10 mouse cellular contexts compared by ENCODE assay signal in genomic region chr11:94470391-94470790, GRCm38 (mm10). TPM values are rescaled to one million over a fixed set of nuclear protein-coding genes. Genes with fewer than 3 reads are reported as not detected.
DNase-seq lines count a peak whose midpoint lies in the region; ATAC-seq and TF ChIP-seq lines count a peak whose summit lies in the region.
"Had no signal": no experiment of that assay in that cellular context is flagged by ENCODE, and none has a peak within 500 bp of the region (broad histone marks: within the 10 kb centered on the region; RNA-seq: fewer than 3 reads in every experiment).

No protein-coding gene starts in this region.

- 39% methylated on average over 6 of the region's 7 CpGs for WGBS in lung, embryonic 16.5 days
- 61% methylated on average over 7 of the region's 7 CpGs for WGBS in lung, adult 2 months
- 26% methylated on average over 6 of the region's 7 CpGs for WGBS in forebrain, embryonic 15.5 days
- WGBS in limb, embryonic 15.5 days, result 16% methylated on average over 7 of the region's 7 CpGs
- WGBS in heart, embryonic 11.5 days (ENCODE audit: insufficient replicate concordance), result 46% methylated on average over 7 of the region's 7 CpGs

- H3K4me3 ChIP-seq in lung, embryonic 16.5 days (ENCODE audit: low read length), result no peak overlapping the region
- no peak overlapping the region for H3K4me3 ChIP-seq in lung, adult 2 months (replicated peaks; ENCODE audit: extremely low read depth, low read depth, low read length)
- H3K4me3 ChIP-seq in forebrain, embryonic 15.5 days, result no peak overlapping the region
- peak overlapping the region; percentile 75 for H3K4me3 ChIP-seq in limb, embryonic 15.5 days
- no peak overlapping the region for H3K4me3 ChIP-seq in heart, embryonic 11.5 days (ENCODE audit: low read depth, low read length)
- H3K4me3 ChIP-seq: erythroblast, embryonic 14.5 days had no signal

- no peak for ATAC-seq in lung, embryonic 16.5 days (ENCODE audit: low read depth)
- no peak for ATAC-seq in forebrain, embryonic 15.5 days (replicated peaks)
- 0 out of 2 replicates have a peak, but pooled peaks have one; percentile 5 for ATAC-seq in limb, embryonic 15.5 days (ENCODE audit: insufficient number of reproducible peaks, low FRiP score, low TSS enrichment, low read depth)
- no peak for ATAC-seq in heart, embryonic 11.5 days (replicated peaks; ENCODE audit: insufficient number of reproducible peaks, low FRiP score, low TSS enrichment)

- H3K9ac ChIP-seq in lung, embryonic 16.5 days (ENCODE audit: low read length), result no peak overlapping the region
- 0 out of 2 replicates have a peak overlapping the region, but pooled peaks have one; percentile 23 for H3K9ac ChIP-seq in forebrain, embryonic 15.5 days (replicated peaks)
- no peak overlapping the region for H3K9ac ChIP-seq in limb, embryonic 15.5 days
- no peak overlapping the region for H3K9ac ChIP-seq in heart, embryonic 11.5 days (ENCODE audit: low read depth, low read length)

- H3K36me3 ChIP-seq in lung, embryonic 16.5 days (ENCODE audit: control insufficient read depth, insufficient read depth, low read length), result no peaks in the 10 kb centered on the region
- no peaks in the 10 kb centered on the region for H3K36me3 ChIP-seq in forebrain, embryonic 15.5 days
- peaks cover 6% of the 10 kb centered on the region; the same call in 1 of the 2 replicates for H3K36me3 ChIP-seq in limb, embryonic 15.5 days
- H3K36me3 ChIP-seq in heart, embryonic 11.5 days (ENCODE audit: control insufficient read depth, insufficient read depth, low read length), result no peaks in the 10 kb centered on the region

- H3K4me2 ChIP-seq in lung, embryonic 16.5 days (ENCODE audit: low read depth, low read length), result no peak overlapping the region
- peak overlapping the region; percentile 97; the same call in 1 of the 2 replicates for H3K4me2 ChIP-seq in forebrain, embryonic 15.5 days (replicated peaks)
- peak overlapping the region; percentile 72 for H3K4me2 ChIP-seq in limb, embryonic 15.5 days
- H3K4me2 ChIP-seq in heart, embryonic 11.5 days, result no peak overlapping the region

- peaks cover 52% of the 10 kb centered on the region for H3K4me1 ChIP-seq in lung, embryonic 16.5 days (replicated peaks; ENCODE audit: control insufficient read depth, insufficient read depth, low read length)
- H3K4me1 ChIP-seq in lung, adult 2 months (ENCODE audit: control insufficient read depth, insufficient read depth, low read length), result peaks cover 4% of the 10 kb centered on the region; the same call in 1 of the 2 replicates
- peaks cover 71% of the 10 kb centered on the region for H3K4me1 ChIP-seq in forebrain, embryonic 15.5 days
- peaks cover 79% of the 10 kb centered on the region for H3K4me1 ChIP-seq in limb, embryonic 15.5 days
- peaks cover 27% of the 10 kb centered on the region for H3K4me1 ChIP-seq in heart, embryonic 11.5 days (ENCODE audit: control insufficient read depth, insufficient read depth, low read length)

- TF ChIP-seq CTCF in lung, adult 2 months (IDR thresholded peaks at IDR 0.05; ENCODE audit: insufficient read depth, low read length), result no peak

- TF ChIP-seq POLR2A in lung, adult 2 months (IDR thresholded peaks at IDR 0.05; ENCODE audit: borderline replicate concordance, extremely low read depth, low read depth, low read length), result no peak

- H3K27ac ChIP-seq in lung, embryonic 16.5 days (ENCODE audit: low read length), result peak overlapping the region; percentile 66
- H3K27ac ChIP-seq in forebrain, embryonic 15.5 days (replicated peaks), result peak overlapping the region; percentile 94
- H3K27ac ChIP-seq in limb, embryonic 15.5 days, result peak overlapping the region; percentile 98
- no peak overlapping the region for H3K27ac ChIP-seq in heart, embryonic 11.5 days (ENCODE audit: low read depth, low read length)

- H3K9me3 ChIP-seq in lung, embryonic 16.5 days (ENCODE audit: control insufficient read depth, low read length), result no peaks in the 10 kb centered on the region
- no peaks in the 10 kb centered on the region for H3K9me3 ChIP-seq in forebrain, embryonic 15.5 days
- H3K9me3 ChIP-seq in limb, embryonic 15.5 days, result no peaks in the 10 kb centered on the region
- H3K9me3 ChIP-seq in heart, embryonic 11.5 days (replicated peaks; ENCODE audit: control insufficient read depth, low read length), result no peaks in the 10 kb centered on the region

- peaks cover 30% of the 10 kb centered on the region for H3K27me3 ChIP-seq in lung, embryonic 16.5 days (ENCODE audit: control insufficient read depth, insufficient read depth, low read depth, low read length)
- H3K27me3 ChIP-seq in forebrain, embryonic 15.5 days, result peaks cover 14% of the 10 kb centered on the region
- peaks cover 14% of the 10 kb centered on the region; the same call in 1 of the 2 replicates for H3K27me3 ChIP-seq in limb, embryonic 15.5 days
- peaks cover 45% of the 10 kb centered on the region for H3K27me3 ChIP-seq in heart, embryonic 11.5 days (ENCODE audit: control insufficient read depth, insufficient read depth, low read length)

- DNase-seq in lung, adult 2 months, result no peak
- DNase-seq in ovary, postnatal 36 days (ENCODE audit: low spot score), result no peak
- DNase-seq in heart, postnatal 4 days, result no peak
- no peak for DNase-seq in spleen, postnatal 10 days (ENCODE audit: low spot score in 2 of 2)
- DNase-seq: adrenal gland, postnatal 25 days had no signal

RNA-seq across cellular contexts. Expression of gene Cacna1g, which starts 3.6 kb away (rescaled TPM):
- polyA plus RNA-seq in lung, embryonic 16.5 days (2015; fragmentation: Nextera tagmentation; extraction: Ambion mirVana), result 6.6 and 7.0 TPM in 2 replicates
- 3.5 and 4.3 TPM in 2 replicates for polyA plus RNA-seq in lung, adult 2 months (2012; rRNA removed)
- 6.8 and 9.2 TPM in 2 replicates for polyA plus RNA-seq in forebrain, embryonic 15.5 days (2015; fragmentation: Nextera tagmentation; extraction: Ambion mirVana)
- polyA plus RNA-seq in limb, embryonic 15.5 days (2015; fragmentation: Nextera tagmentation; extraction: Ambion mirVana), result 27.7 and 30.8 TPM in 2 replicates
- polyA plus RNA-seq in heart, embryonic 11.5 days (2014; fragmentation: Nextera tagmentation; extraction: Ambion mirVana), result 2.7 and 4.3 TPM in 2 replicates
- total RNA-seq in heart, postnatal 4 days (2021), result 10 to 100 TPM; 48.7 to 52.8 TPM

RNA-seq across cellular contexts. Expression of gene Spata20, which starts 15.6 kb away (rescaled TPM):
- polyA plus RNA-seq in lung, embryonic 16.5 days (2015; fragmentation: Nextera tagmentation; extraction: Ambion mirVana), result 0.08 TPM in 1 of 2 replicates, not detected in the other
- polyA plus RNA-seq in lung, adult 2 months (2012; rRNA removed), result 0.15 and 0.70 TPM in 2 replicates
- 0.38 and 0.86 TPM in 2 replicates for polyA plus RNA-seq in forebrain, embryonic 15.5 days (2015; fragmentation: Nextera tagmentation; extraction: Ambion mirVana)
- polyA plus RNA-seq in limb, embryonic 15.5 days (2015; fragmentation: Nextera tagmentation; extraction: Ambion mirVana), result 0.27 TPM in 2 replicates
- polyA plus RNA-seq in heart, embryonic 11.5 days (2014; fragmentation: Nextera tagmentation; extraction: Ambion mirVana), result 0.15 TPM in 1 of 2 replicates, not detected in the other
- 1 to 10 TPM in 1 of 2 experiments, under 1 TPM in 1; 0.61 to 1.5 TPM for total RNA-seq in heart, postnatal 4 days (2021)
- total RNA-seq: adrenal gland, postnatal 25 days had no signal
- polyA plus RNA-seq: erythroblast, embryonic 14.5 days had no signal

RNA-seq across cellular contexts. Expression of gene Epn3, which starts 29.4 kb away (rescaled TPM):
- polyA plus RNA-seq in lung, embryonic 16.5 days (2015; fragmentation: Nextera tagmentation; extraction: Ambion mirVana), result 18.5 and 19.2 TPM in 2 replicates
- 60.0 and 62.2 TPM in 2 replicates for polyA plus RNA-seq in lung, adult 2 months (2012; rRNA removed)
- polyA plus RNA-seq in forebrain, embryonic 15.5 days (2015; fragmentation: Nextera tagmentation; extraction: Ambion mirVana), result 0.66 and 0.75 TPM in 2 replicates
- 10.3 and 11.1 TPM in 2 replicates for polyA plus RNA-seq in limb, embryonic 15.5 days (2015; fragmentation: Nextera tagmentation; extraction: Ambion mirVana)
- polyA plus RNA-seq in heart, embryonic 11.5 days (2014; fragmentation: Nextera tagmentation; extraction: Ambion mirVana), result 8.2 and 9.1 TPM in 2 replicates
- 10 to 100 TPM; 31.3 to 34.3 TPM for total RNA-seq in heart, postnatal 4 days (2021)
- polyA plus RNA-seq: erythroblast, embryonic 14.5 days had no signal

RNA-seq across cellular contexts. Expression of gene Mycbpap, which starts 51.2 kb away (rescaled TPM):
- 8.4 and 8.7 TPM in 2 replicates for polyA plus RNA-seq in lung, embryonic 16.5 days (2015; fragmentation: Nextera tagmentation; extraction: Ambion mirVana)
- polyA plus RNA-seq in lung, adult 2 months (2012; rRNA removed), result 5.8 and 7.6 TPM in 2 replicates
- 1.7 and 2.7 TPM in 2 replicates for polyA plus RNA-seq in forebrain, embryonic 15.5 days (2015; fragmentation: Nextera tagmentation; extraction: Ambion mirVana)
- polyA plus RNA-seq in limb, embryonic 15.5 days (2015; fragmentation: Nextera tagmentation; extraction: Ambion mirVana), result 1.5 and 1.6 TPM in 2 replicates
- polyA plus RNA-seq in heart, embryonic 11.5 days (2014; fragmentation: Nextera tagmentation; extraction: Ambion mirVana), result 9.1 and 9.9 TPM in 2 replicates
- 1 to 10 TPM; 5.9 to 6.3 TPM for total RNA-seq in heart, postnatal 4 days (2021)
- polyA plus RNA-seq: erythroblast, embryonic 14.5 days had no signal

Comparison
In these comparisons a context has a peak if more than half of its experiments do, and no peak if none do; other contexts are left out.
1. H3K4me2 ChIP-seq: peak in forebrain, embryonic 15.5 days (single experiment) and limb, embryonic 15.5 days (single experiment); none in lung, embryonic 16.5 days (single experiment) and heart, embryonic 11.5 days (single experiment).